Mouse (Mus musculus): ENCODE measurements at regions not wholly inside any gene's neighbourhood (a gene's known extent, or its start where the extent isn't known, plus 50 kb on each side); places are given as distances from the start of the nearest gene placed in this dataset.

- H3K4me3 ChIP-seq (ENCODE audit: low read length): no peak overlapping the region
- no peak overlapping the region for H3K4me2 ChIP-seq (replicated peaks; ENCODE audit: low read depth, low read length)
- no peak for ATAC-seq (ENCODE audit: low FRiP score, low TSS enrichment)
- peaks cover 18% of the 10 kb centered on the region for H3K4me1 ChIP-seq (ENCODE audit: insufficient read depth, low read length)
- no peak overlapping the region for H3K27ac ChIP-seq (ENCODE audit: low read length)
- WGBS: 61% methylated on average over 8 of the region's 8 CpGs
- no peak overlapping the region for H3K9ac ChIP-seq (replicated peaks; ENCODE audit: low read length)
- H3K27me3 ChIP-seq (ENCODE audit: insufficient read depth, low read length): no peaks in the 10 kb centered on the region
- no peaks in the 10 kb centered on the region for H3K36me3 ChIP-seq (ENCODE audit: insufficient read depth, low read length)
- no peaks in the 10 kb centered on the region for H3K9me3 ChIP-seq (ENCODE audit: low read length)
These were observed 81.2 kb upstream of the Basp1 start for GRCm38 (mm10) chr15:25494687-25495299.

- H3K4me1 ChIP-seq (ENCODE audit: insufficient read depth, low read length): peaks cover 18% of the 10 kb centered on the region
- no peak overlapping the region for H3K4me3 ChIP-seq (ENCODE audit: low read length)
- 10% methylated on average over 7 of the region's 7 CpGs for WGBS
- 0 out of 2 replicates have a peak, but pooled peaks have one; percentile 47 for ATAC-seq (ENCODE audit: low FRiP score, low TSS enrichment)
- H3K9ac ChIP-seq (replicated peaks; ENCODE audit: low read length): no peak overlapping the region
- H3K27me3 ChIP-seq (ENCODE audit: insufficient read depth, low read length): no peaks in the 10 kb centered on the region
- H3K4me2 ChIP-seq (replicated peaks; ENCODE audit: low read depth, low read length): no peak overlapping the region
- no peaks in the 10 kb centered on the region for H3K9me3 ChIP-seq (ENCODE audit: low read length)
- H3K36me3 ChIP-seq (ENCODE audit: insufficient read depth, low read length): no peaks in the 10 kb centered on the region
- peak overlapping the region; percentile 9; the same call in 1 of the 2 replicates for H3K27ac ChIP-seq (ENCODE audit: low read length)
These were observed 82.5 kb upstream of the Basp1 start for GRCm38 (mm10) chr15:25495926-25496644.

GRCm38 (mm10) chr15:25497743-25498142, 84.2 kb upstream of the Basp1 start:
- peaks cover 19% of the 10 kb centered on the region for H3K4me1 ChIP-seq (ENCODE audit: insufficient read depth, low read length)
- no peaks in the 10 kb centered on the region for H3K36me3 ChIP-seq (ENCODE audit: insufficient read depth, low read length)
- no peak overlapping the region for H3K27ac ChIP-seq (ENCODE audit: low read length)
- no peaks in the 10 kb centered on the region for H3K9me3 ChIP-seq (ENCODE audit: low read length)
- H3K27me3 ChIP-seq (ENCODE audit: insufficient read depth, low read length): no peaks in the 10 kb centered on the region
- no peak overlapping the region for H3K4me2 ChIP-seq (replicated peaks; ENCODE audit: low read depth, low read length)
- no peak for ATAC-seq (ENCODE audit: low FRiP score, low TSS enrichment)
- WGBS: 84% methylated on average over 1 of the region's 1 CpGs
- H3K4me3 ChIP-seq (ENCODE audit: low read length): no peak overlapping the region
- H3K9ac ChIP-seq (replicated peaks; ENCODE audit: low read length): no peak overlapping the region

GRCm38 (mm10) chr15:25498422-25498821, 84.9 kb upstream of the Basp1 start:
- Histone ChIP-seq H3K9me3 (ENCODE audit: low read length) (no peaks in the 10 kb centered on the region), H3K9ac (replicated peaks; ENCODE audit: low read length) (no peak overlapping the region), H3K27me3 (ENCODE audit: insufficient read depth, low read length) (no peaks in the 10 kb centered on the region), H3K4me3 (ENCODE audit: low read length) (no peak overlapping the region), H3K27ac (ENCODE audit: low read length) (no peak overlapping the region), H3K4me1 (ENCODE audit: insufficient read depth, low read length) (peaks cover 20% of the 10 kb centered on the region), H3K36me3 (ENCODE audit: insufficient read depth, low read length) (no peaks in the 10 kb centered on the region), H3K4me2 (replicated peaks; ENCODE audit: low read depth, low read length) (no peak overlapping the region)
- WGBS: 46% methylated on average over 2 of the region's 2 CpGs
- no peak for ATAC-seq (ENCODE audit: low FRiP score, low TSS enrichment)

GRCm38 (mm10) chr15:25502513-25502912, 88.9 kb upstream of the Basp1 start:
- Histone ChIP-seq H3K9ac (replicated peaks; ENCODE audit: low read length) (no peak overlapping the region), H3K4me1 (ENCODE audit: insufficient read depth, low read length) (0 out of 2 replicates have a peak, but pooled peaks cover 2% of the 10 kb centered on the region), H3K4me3 (ENCODE audit: low read length) (no peak overlapping the region), H3K9me3 (ENCODE audit: low read length) (no peaks in the 10 kb centered on the region), H3K27me3 (ENCODE audit: insufficient read depth, low read length) (no peaks in the 10 kb centered on the region), H3K4me2 (replicated peaks; ENCODE audit: low read depth, low read length) (no peak overlapping the region), H3K27ac (ENCODE audit: low read length) (no peak overlapping the region), H3K36me3 (ENCODE audit: insufficient read depth, low read length) (no peaks in the 10 kb centered on the region)
- WGBS: 78% methylated on average over 5 of the region's 5 CpGs
- no peak for ATAC-seq (ENCODE audit: low FRiP score, low TSS enrichment)

- H3K4me2 ChIP-seq (replicated peaks; ENCODE audit: low read depth, low read length): no peak overlapping the region
- WGBS: 54% methylated on average over 6 of the region's 6 CpGs
- no peak overlapping the region for H3K27ac ChIP-seq (ENCODE audit: low read length)
- no peak overlapping the region for H3K4me3 ChIP-seq (ENCODE audit: low read length)
- no peaks in the 10 kb centered on the region for H3K27me3 ChIP-seq (ENCODE audit: insufficient read depth, low read length)
- H3K9me3 ChIP-seq (ENCODE audit: low read length): no peaks in the 10 kb centered on the region
- no peaks in the 10 kb centered on the region for H3K36me3 ChIP-seq (ENCODE audit: insufficient read depth, low read length)
- no peak overlapping the region for H3K9ac ChIP-seq (replicated peaks; ENCODE audit: low read length)
- H3K4me1 ChIP-seq (ENCODE audit: insufficient read depth, low read length): peaks cover 5% of the 10 kb centered on the region; the same call in 1 of the 2 replicates
- ATAC-seq (ENCODE audit: low FRiP score, low TSS enrichment): peak; percentile 46
These were observed 89.5 kb upstream of the Basp1 start for GRCm38 (mm10) chr15:25503104-25503503.

GRCm38 (mm10) chr15:25509139-25509538, 95.6 kb upstream of the Basp1 start:
- H3K36me3 ChIP-seq (ENCODE audit: insufficient read depth, low read length): no peaks in the 10 kb centered on the region
- 4% methylated on average over 7 of the region's 7 CpGs for WGBS
- no peaks in the 10 kb centered on the region for H3K27me3 ChIP-seq (ENCODE audit: insufficient read depth, low read length)
- no peak overlapping the region for H3K4me3 ChIP-seq (ENCODE audit: low read length)
- peaks cover 29% of the 10 kb centered on the region for H3K4me1 ChIP-seq (ENCODE audit: insufficient read depth, low read length)
- H3K9me3 ChIP-seq (ENCODE audit: low read length): no peaks in the 10 kb centered on the region
- H3K9ac ChIP-seq (replicated peaks; ENCODE audit: low read length): no peak overlapping the region
- H3K4me2 ChIP-seq (replicated peaks; ENCODE audit: low read depth, low read length): peak overlapping the region; percentile 39
- peak overlapping the region; percentile 90 for H3K27ac ChIP-seq (ENCODE audit: low read length)
- peak; percentile 92 for ATAC-seq (ENCODE audit: low FRiP score, low TSS enrichment)

- peak overlapping the region; percentile 90 for H3K27ac ChIP-seq (ENCODE audit: low read length)
- no peak overlapping the region for H3K9ac ChIP-seq (replicated peaks; ENCODE audit: low read length)
- peak overlapping the region; percentile 39 for H3K4me2 ChIP-seq (replicated peaks; ENCODE audit: low read depth, low read length)
- no peak overlapping the region for H3K4me3 ChIP-seq (ENCODE audit: low read length)
- peak; percentile 52; the same call in 1 of the 2 replicates for ATAC-seq (ENCODE audit: low FRiP score, low TSS enrichment)
- no peaks in the 10 kb centered on the region for H3K27me3 ChIP-seq (ENCODE audit: insufficient read depth, low read length)
- no peaks in the 10 kb centered on the region for H3K36me3 ChIP-seq (ENCODE audit: insufficient read depth, low read length)
- H3K4me1 ChIP-seq (ENCODE audit: insufficient read depth, low read length): peaks cover 29% of the 10 kb centered on the region
- 15% methylated on average over 8 of the region's 8 CpGs for WGBS
- no peaks in the 10 kb centered on the region for H3K9me3 ChIP-seq (ENCODE audit: low read length)
These were observed 96.0 kb upstream of the Basp1 start for GRCm38 (mm10) chr15:25509584-25509983.

- Histone ChIP-seq H3K36me3 (ENCODE audit: insufficient read depth, low read length) (no peaks in the 10 kb centered on the region), H3K27ac (ENCODE audit: low read length) (peak overlapping the region; percentile 90), H3K27me3 (ENCODE audit: insufficient read depth, low read length) (no peaks in the 10 kb centered on the region), H3K4me2 (replicated peaks; ENCODE audit: low read depth, low read length) (peak overlapping the region; percentile 39), H3K4me3 (ENCODE audit: low read length) (peak overlapping the region; percentile 16), H3K9me3 (ENCODE audit: low read length) (no peaks in the 10 kb centered on the region), H3K9ac (replicated peaks; ENCODE audit: low read length) (0 out of 2 replicates have a peak overlapping the region, but pooled peaks have one; percentile 18), H3K4me1 (ENCODE audit: insufficient read depth, low read length) (peaks cover 29% of the 10 kb centered on the region)
- ATAC-seq (ENCODE audit: low FRiP score, low TSS enrichment): peak; percentile 80
- 6% methylated on average over 8 of the region's 8 CpGs for WGBS
These were observed 96.5 kb upstream of the Basp1 start for GRCm38 (mm10) chr15:25510060-25510492.
